Mouse (Mus musculus): ENCODE results near the gene Mpzl2.

GRCm38 (mm10) chr9:45071800-45072199 is 32.2 kb downstream of the Mpzl2 start:
- TF ChIP-seq CTCF (IDR thresholded peaks at IDR 0.05; ENCODE audit: insufficient read depth, low read depth, low read length) (no peak), POLR2A (IDR thresholded peaks at IDR 0.05; ENCODE audit: insufficient read depth, low read depth, low read length) (no peak)

Measured in olfactory bulb, adult 2 months (tissue).